Mouse (Mus musculus) midbrain, embryonic 11.5 days (tissue): ENCODE measurements around the gene Pdx1. TPM values are rescaled to one million over a fixed set of nuclear protein-coding genes. Genes with fewer than 3 reads are reported as not detected.
A peak's percentile ranks its signal among the peaks of the same experiment; 100 is the strongest.

Experiments used
- ATAC-seq: fragments of 200-750 bp; cut with Nextera tagmentation; 2 replicates; pipeline ENCODE4 v1.8.0; 2017; ENCODE audit warnings: moderate TSS enrichment, moderate library complexity; ENCODE audit not compliant: low FRiP score
- DNase-seq: peaks from one replicate; pipeline ENCODE4 v3.0.0; 2015; ENCODE audit warnings: low spot score; ENCODE audit errors: missing footprints
- H3K27ac ChIP-seq: fragments of 300-500 bp; sonication (generic); 2 replicates; pipeline ENCODE4 v1.5.1; 2014; ENCODE audit warnings: low read depth, low read length
- H3K27me3 ChIP-seq: fragments of 300-500 bp; sonication (generic); 2 replicates; pipeline ENCODE4 v1.6.1; 2014; ENCODE audit warnings: mild to moderate bottlenecking, low read length, moderate library complexity, mixed read lengths; ENCODE audit not compliant: control insufficient read depth, insufficient read depth
- H3K36me3 ChIP-seq: fragments of 300-500 bp; sonication (generic); 2 replicates; pipeline ENCODE4 v1.6.1; 2014; ENCODE audit warnings: mild to moderate bottlenecking, low read length, moderate library complexity, mixed read lengths; ENCODE audit not compliant: control insufficient read depth, insufficient read depth
- H3K4me1 ChIP-seq: fragments of 300-500 bp; sonication (generic); 2 replicates; pipeline ENCODE4 v1.6.1; 2014; ENCODE audit warnings: low read length; ENCODE audit not compliant: control insufficient read depth, insufficient read depth
- H3K4me2 ChIP-seq: fragments of 300-500 bp; sonication (generic); 2 replicates; pipeline ENCODE4 v1.6.1; 2014; ENCODE audit warnings: mild to moderate bottlenecking, moderate library complexity
- H3K4me3 ChIP-seq: fragments of 300-500 bp; sonication (generic); 2 replicates; pipeline ENCODE4 v1.5.1; 2014; ENCODE audit warnings: low read depth, low read length
- H3K9ac ChIP-seq: fragments of 300-500 bp; sonication (generic); 2 replicates; pipeline ENCODE4 v1.6.1; 2014; ENCODE audit warnings: low read length
- H3K9me3 ChIP-seq: fragments of 300-500 bp; sonication (generic); 2 replicates; pipeline ENCODE4 v1.6.1; 2016; ENCODE audit warnings: low read length; ENCODE audit not compliant: control insufficient read depth
- WGBS: fragments of 180-500 bp; shearing (Covaris S2); extraction: QIAGEN DNeasy Blood & Tissue Kit; methylation state at CpG from one replicate; pipeline ENCODE4 v1.1.7; 2014; 5-methylcytosine and 5-hydroxymethylcytosine counted together
- polyA plus RNA-seq: library from polyadenylated mRNA; unstranded; fragments of >200 nt; fragmentation: Nextera tagmentation; extraction: Ambion mirVana; gene quantifications from 2 replicates; pipeline ENCODE4 v1.2.1, GENCODE M21; 2014

Pdx1 gene
- polyA plus RNA-seq, 1 experiment from 2014 or later, result not detected

- H3K9me3 ChIP-seq, result peaks cover 2% of the 10 kb centered on the region; the same call in 1 of the 2 replicates
- H3K9ac ChIP-seq, result no peak overlapping the region
- no peaks in the 10 kb centered on the region for H3K4me1 ChIP-seq
- no peak for ATAC-seq
- H3K27ac ChIP-seq, result no peak overlapping the region
- H3K27me3 ChIP-seq, result peaks cover 90% of the 10 kb centered on the region
- H3K36me3 ChIP-seq, result no peaks in the 10 kb centered on the region
- no peak overlapping the region for H3K4me3 ChIP-seq
- H3K4me2 ChIP-seq, result no peak overlapping the region
- DNase-seq, result peak; percentile 93
- WGBS, result 2% methylated on average over 18 of the region's 18 CpGs
These were observed 7.2 kb downstream of the Pdx1 start for GRCm38 (mm10) chr5:147276701-147277546.

GRCm38 (mm10) chr5:147277547-147277925 lies 7.8 kb downstream of the Pdx1 start:
- peak; percentile 89 for DNase-seq
- Histone ChIP-seq H3K4me2 (no peak overlapping the region), H3K9me3 (peaks cover 2% of the 10 kb centered on the region; the same call in 1 of the 2 replicates), H3K4me1 (no peaks in the 10 kb centered on the region), H3K36me3 (no peaks in the 10 kb centered on the region), H3K9ac (no peak overlapping the region), H3K27ac (no peak overlapping the region), H3K27me3 (peaks cover 84% of the 10 kb centered on the region), H3K4me3 (no peak overlapping the region)
- WGBS, result under 1% methylated on average over 13 of the region's 13 CpGs
- ATAC-seq, result no peak

GRCm38 (mm10) chr5:147284365-147284764 lies 14.6 kb downstream of the Pdx1 start:
- no peaks in the 10 kb centered on the region for H3K4me1 ChIP-seq
- WGBS, result 70% methylated on average over 4 of the region's 4 CpGs
- no peaks in the 10 kb centered on the region for H3K36me3 ChIP-seq
- H3K9ac ChIP-seq, result no peak overlapping the region
- ATAC-seq, result no peak
- no peak for DNase-seq
- H3K4me2 ChIP-seq, result no peak overlapping the region
- no peaks in the 10 kb centered on the region for H3K9me3 ChIP-seq
- H3K27ac ChIP-seq, result no peak overlapping the region
- no peak overlapping the region for H3K4me3 ChIP-seq
- H3K27me3 ChIP-seq, result peaks cover 19% of the 10 kb centered on the region

- Histone ChIP-seq H3K9me3 (no peaks in the 10 kb centered on the region), H3K4me2 (no peak overlapping the region), H3K27me3 (peaks cover 48% of the 10 kb centered on the region), H3K4me1 (no peaks in the 10 kb centered on the region), H3K9ac (no peak overlapping the region), H3K36me3 (no peaks in the 10 kb centered on the region), H3K27ac (no peak overlapping the region), H3K4me3 (no peak overlapping the region)
- ATAC-seq (no peak), DNase-seq (peak; percentile 83)
- 42% methylated on average over 16 of the region's 16 CpGs for WGBS
These were observed 22.2 kb downstream of the Pdx1 start for GRCm38 (mm10) chr5:147291764-147292505.

GRCm38 (mm10) chr5:147292506-147293120 lies 22.9 kb downstream of the Pdx1 start:
- Histone ChIP-seq H3K9ac (no peak overlapping the region), H3K4me1 (no peaks in the 10 kb centered on the region), H3K27me3 (peaks cover 55% of the 10 kb centered on the region), H3K4me3 (no peak overlapping the region), H3K9me3 (no peaks in the 10 kb centered on the region), H3K36me3 (no peaks in the 10 kb centered on the region), H3K4me2 (no peak overlapping the region), H3K27ac (no peak overlapping the region)
- 41% methylated on average over 13 of the region's 13 CpGs for WGBS
- no peak for DNase-seq
- ATAC-seq, result peak; percentile 17; the same call in 1 of the 2 replicates

GRCm38 (mm10) chr5:147293127-147293910 lies 23.6 kb downstream of the Pdx1 start:
- H3K9ac ChIP-seq, result no peak overlapping the region
- WGBS, result 18% methylated on average over 18 of the region's 18 CpGs
- ATAC-seq (peak; percentile 88), DNase-seq (peak; percentile 97)
- H3K4me2 ChIP-seq, result no peak overlapping the region
- peaks cover 62% of the 10 kb centered on the region for H3K27me3 ChIP-seq
- H3K9me3 ChIP-seq, result no peaks in the 10 kb centered on the region
- no peak overlapping the region for H3K4me3 ChIP-seq
- H3K27ac ChIP-seq, result no peak overlapping the region
- no peaks in the 10 kb centered on the region for H3K36me3 ChIP-seq
- H3K4me1 ChIP-seq, result no peaks in the 10 kb centered on the region

- Histone ChIP-seq H3K27ac (no peak overlapping the region), H3K4me1 (no peaks in the 10 kb centered on the region), H3K36me3 (no peaks in the 10 kb centered on the region), H3K9me3 (no peaks in the 10 kb centered on the region), H3K4me2 (no peak overlapping the region), H3K27me3 (peaks cover 70% of the 10 kb centered on the region), H3K4me3 (no peak overlapping the region), H3K9ac (no peak overlapping the region)
- DNase-seq, result peak; percentile 88
- 14% methylated on average over 20 of the region's 20 CpGs for WGBS
- no peak for ATAC-seq
These were observed 24.4 kb downstream of the Pdx1 start for GRCm38 (mm10) chr5:147294121-147294520.

- peak; percentile 80 for DNase-seq
- Histone ChIP-seq H3K9ac (no peak overlapping the region), H3K4me3 (no peak overlapping the region), H3K27ac (no peak overlapping the region), H3K27me3 (peaks cover 96% of the 10 kb centered on the region), H3K4me1 (peaks cover 7% of the 10 kb centered on the region), H3K9me3 (no peaks in the 10 kb centered on the region), H3K4me2 (no peak overlapping the region), H3K36me3 (no peaks in the 10 kb centered on the region)
- no peak for ATAC-seq
- 56% methylated on average over 5 of the region's 5 CpGs for WGBS
These were observed 27.5 kb downstream of the Pdx1 start for GRCm38 (mm10) chr5:147297249-147297648.
